Mouse (Mus musculus) embryonic facial prominence, embryonic 10.5 days (tissue): ENCODE results near the gene Bub3. TPM values are rescaled to one million over a fixed set of nuclear protein-coding genes. Genes with fewer than 3 reads are reported as not detected.

Experiments used
- polyA plus RNA-seq: library from polyadenylated mRNA; unstranded; fragments of >200 nt; fragmentation: Nextera tagmentation; extraction: Ambion mirVana; gene quantifications from 2 replicates; pipeline ENCODE4 v1.2.1, GENCODE M21; 2016

Bub3 gene
- polyA plus RNA-seq, 1 experiment from 2014 or later, result 312 TPM

Other genes with a start within 250 kb of the Bub3 start
- not detected in 2 replicates for gene Cuzd1, start 237.9 kb upstream of the Bub3 start, polyA plus RNA-seq
- not detected in 2 replicates for gene Fam24b, start 230.7 kb upstream of the Bub3 start, polyA plus RNA-seq
- not detected in 2 replicates for gene Fam24a, start 226.4 kb upstream of the Bub3 start, polyA plus RNA-seq
- 20.8 and 23.9 TPM in 2 replicates for gene 2310057M21Rik, start 197.5 kb upstream of the Bub3 start, polyA plus RNA-seq
- 71.4 and 75.2 TPM in 2 replicates for gene Pstk, start 189.1 kb upstream of the Bub3 start, polyA plus RNA-seq
- 17.3 and 18.1 TPM in 2 replicates for gene Ikzf5, start 149.7 kb upstream of the Bub3 start, polyA plus RNA-seq
- 59.5 and 67.4 TPM in 2 replicates for gene Acadsb, start 149.6 kb upstream of the Bub3 start, polyA plus RNA-seq
- 0.10 and 0.44 TPM in 2 replicates for gene Hmx3, start 17.4 kb upstream of the Bub3 start, polyA plus RNA-seq
- gene Hmx2, start 11.4 kb upstream of the Bub3 start, polyA plus RNA-seq, result 0.27 and 0.44 TPM in 2 replicates